ENCODE assay signal across 11 mouse cellular contexts in genomic region chr4:134442216-134442615, GRCm38 (mm10). TPM values are rescaled to one million over a fixed set of nuclear protein-coding genes. Genes with fewer than 3 reads are reported as not detected.
"Had no signal": no experiment of that assay in that cellular context is flagged by ENCODE, and none has a peak within 500 bp of the region (broad histone marks: within the 10 kb centered on the region; RNA-seq: fewer than 3 reads in every experiment).

No protein-coding gene starts in this region.

- DNase-seq: liver, embryonic 13.5 days; liver, postnatal 0 days; lung, adult 2 months; lung, postnatal 14 days; lung, postnatal 36 days; right cerebral cortex, postnatal 14 days; thymus, adult 2 months; thymus, postnatal 25 days; thymus, postnatal 4 days had no signal

RNA-seq across cellular contexts. Expression of gene Extl1, which starts 58.6 kb away (rescaled TPM):
- total RNA-seq: megakaryocyte progenitor cell, adult 5-6 weeks; monocyte, adult 5-6 weeks had no signal
